Mouse (Mus musculus) olfactory bulb, adult 2 months (tissue): ENCODE results near the gene Ppp1r13b.

Experiments used
- CTCF ChIP-seq: fragments of 200-500 bp; IDR thresholded peaks from 2 replicates; pipeline ENCODE4 v1.5.1; 2012; ENCODE audit warnings: low read depth, mild to moderate bottlenecking, low read length, moderate library complexity; ENCODE audit not compliant: insufficient read depth
- POLR2A ChIP-seq: fragments of 200-500 bp; IDR thresholded peaks from 2 replicates; pipeline ENCODE4 v1.6.1; 2012; ENCODE audit warnings: mild to moderate bottlenecking, low read depth, low read length, moderate library complexity; ENCODE audit not compliant: insufficient read depth

GRCm38 (mm10) chr12:111870811-111871210, 37.1 kb downstream of the Ppp1r13b start:
- TF ChIP-seq POLR2A, result no peak
- TF ChIP-seq CTCF, result no peak
